Mouse (Mus musculus): Measurements from ENCODE around the gene Lrmp. TPM values are rescaled to one million over a fixed set of nuclear protein-coding genes. Genes with fewer than 3 reads are reported as not detected.

Gene Lrmp
- total RNA-seq, 1 experiment from 2014 or later: 4.9 TPM

DNA sequence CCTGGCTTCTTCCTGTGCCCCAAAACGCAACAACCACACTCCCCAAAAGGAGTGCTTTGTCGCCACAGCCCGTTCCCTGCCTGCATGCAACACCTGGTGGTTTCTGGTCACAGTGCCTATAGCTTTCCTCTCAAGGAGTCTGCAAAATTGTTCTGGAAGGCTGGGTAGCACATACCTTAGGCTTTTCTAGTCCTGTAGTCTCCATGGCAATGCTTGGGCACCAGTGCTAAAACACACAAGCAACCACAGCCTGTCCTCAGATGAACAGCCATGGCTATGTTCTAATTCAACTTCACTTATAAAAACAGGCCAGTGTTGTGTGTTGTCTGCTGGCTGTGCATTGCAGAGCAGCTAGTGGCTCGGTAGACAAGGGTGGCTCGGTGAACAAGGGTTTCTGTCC lies 21.4 kb downstream of the Lrmp start:
- DNase-seq: no peak

DNA sequence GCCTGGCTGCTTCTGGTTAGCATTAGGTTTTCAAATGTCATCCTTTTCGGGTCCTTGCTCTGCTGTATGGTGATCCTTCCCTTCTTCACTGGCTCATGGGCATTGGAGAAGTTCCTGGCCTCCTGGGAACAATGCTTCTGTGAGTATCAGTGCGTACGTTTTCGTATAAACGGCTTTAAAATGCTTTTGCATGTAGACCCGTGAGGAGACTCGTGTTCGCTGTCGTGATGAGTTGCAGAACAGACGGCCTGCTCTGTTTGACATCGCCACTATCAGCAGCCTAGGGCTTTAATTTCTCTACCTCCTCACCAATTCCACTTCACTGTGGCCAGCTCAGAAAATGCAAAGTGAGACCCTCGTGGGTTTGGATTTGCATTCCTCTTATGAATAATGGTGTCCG lies 23.8 kb downstream of the Lrmp start:
- DNase-seq: no peak

DNA sequence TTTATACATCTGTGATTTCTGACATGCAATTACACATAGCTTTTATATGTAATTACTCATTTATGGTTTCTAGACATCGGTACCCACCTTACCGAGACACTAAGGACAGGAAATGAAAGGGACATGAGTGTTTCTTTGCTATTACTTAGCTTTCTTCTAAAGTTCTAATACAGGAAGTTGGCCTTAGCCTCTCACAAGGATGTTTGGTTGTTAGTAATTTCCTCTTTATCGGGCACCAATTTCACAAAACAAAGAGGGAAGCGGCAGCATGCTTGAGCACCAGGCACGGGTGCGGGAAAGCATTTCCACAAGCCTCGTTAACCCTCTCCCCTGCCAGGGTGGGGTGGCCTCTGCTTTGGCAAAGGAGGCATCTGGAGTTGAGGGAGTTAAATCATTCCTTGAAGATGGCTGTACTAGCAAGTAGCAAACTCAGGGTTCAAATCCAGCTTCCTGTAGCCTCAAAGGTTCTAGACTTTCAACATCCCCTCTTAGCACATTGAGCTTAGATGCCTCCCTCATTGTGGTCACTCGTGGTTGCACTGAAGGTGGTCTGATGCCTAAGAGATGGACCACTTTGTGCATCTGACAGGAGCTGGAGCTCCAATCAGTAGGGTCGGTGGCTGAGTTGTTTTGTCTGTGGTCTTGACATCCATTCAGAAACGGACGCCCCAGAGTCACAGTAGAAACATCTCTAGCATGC lies 24.5 kb downstream of the Lrmp start:
- no peak for DNase-seq

DNA sequence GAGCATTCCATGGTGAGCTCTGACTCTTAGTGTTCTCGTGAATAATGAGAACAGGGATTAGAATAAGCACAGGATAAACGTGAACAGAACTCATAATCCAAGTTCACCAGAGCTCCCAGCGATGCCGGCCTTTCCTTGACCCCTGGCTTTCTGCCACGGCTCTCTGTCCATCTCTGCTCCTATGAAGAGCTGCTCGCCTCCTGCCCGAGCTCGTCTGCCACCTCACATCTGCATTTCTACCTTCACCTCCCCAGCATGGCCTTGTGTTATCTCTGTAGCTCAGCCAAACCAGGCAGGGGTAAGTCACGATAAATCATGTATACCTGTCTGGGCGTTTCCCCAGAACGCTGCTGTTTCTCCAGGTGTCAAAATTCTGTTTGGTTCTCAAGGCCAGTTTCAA lies 25.3 kb downstream of the Lrmp start:
- peak; percentile 36 for DNase-seq

DNA sequence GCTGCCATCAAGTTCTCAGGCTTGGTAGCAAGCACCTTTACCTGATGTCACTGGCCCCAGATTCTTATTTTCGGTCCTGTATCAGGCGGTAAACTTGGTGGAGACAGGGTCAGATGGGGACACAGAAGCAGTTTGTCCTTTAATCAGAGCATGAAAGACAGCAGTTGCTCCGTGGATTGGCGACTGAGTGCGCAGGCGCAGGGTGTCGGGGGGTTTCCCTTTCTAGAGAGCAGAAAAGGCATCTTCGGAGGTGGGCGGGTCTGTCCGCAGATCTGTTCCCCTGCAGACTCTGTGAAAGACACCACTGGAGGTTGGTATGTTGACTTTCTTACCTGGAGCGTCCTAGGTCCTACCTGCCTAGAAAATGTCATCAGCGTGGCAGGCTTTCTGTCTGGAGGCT lies 26.4 kb downstream of the Lrmp start:
- no peak for DNase-seq

DNA sequence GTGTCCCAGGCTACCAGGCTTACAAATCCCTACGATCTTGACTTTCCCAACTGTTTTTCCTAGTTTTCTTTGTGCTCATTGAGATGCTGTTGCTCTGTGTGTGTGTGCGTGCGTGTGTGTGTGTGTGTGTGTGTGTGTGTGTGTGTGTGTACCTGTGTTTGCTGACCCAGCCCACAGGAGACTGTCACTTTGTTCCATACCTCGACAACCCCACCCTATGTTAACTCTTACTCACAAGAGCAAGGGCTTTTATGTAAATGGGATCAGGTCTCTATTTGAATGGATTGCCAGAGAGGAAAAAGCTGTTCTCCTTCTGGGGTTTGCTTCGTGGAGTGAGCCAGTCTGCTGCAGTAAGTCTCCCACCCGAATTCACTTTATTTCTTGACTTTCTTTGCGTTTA lies 29.7 kb downstream of the Lrmp start:
- DNase-seq: no peak

DNA sequence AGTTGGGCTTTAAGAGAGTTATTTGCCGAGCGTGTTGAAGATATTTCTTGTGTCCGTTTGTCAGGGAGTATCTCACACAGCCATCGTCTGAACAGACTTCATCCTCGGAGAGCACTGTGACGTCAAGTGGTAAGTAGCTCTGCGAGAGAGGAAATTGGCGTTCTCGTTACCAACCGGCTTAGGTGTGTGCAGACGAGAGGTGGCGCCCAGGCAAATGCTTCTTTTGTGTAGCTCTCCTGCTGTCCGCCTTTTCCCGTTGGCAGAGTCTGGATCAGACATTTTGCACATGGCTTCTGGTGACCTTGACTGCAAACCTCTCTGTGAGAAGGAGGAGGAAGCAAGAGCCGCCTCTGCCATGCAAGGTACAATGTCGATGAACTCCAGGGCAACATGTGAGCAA lies 32.3 kb downstream of the Lrmp start:
- DNase-seq: no peak

DNA sequence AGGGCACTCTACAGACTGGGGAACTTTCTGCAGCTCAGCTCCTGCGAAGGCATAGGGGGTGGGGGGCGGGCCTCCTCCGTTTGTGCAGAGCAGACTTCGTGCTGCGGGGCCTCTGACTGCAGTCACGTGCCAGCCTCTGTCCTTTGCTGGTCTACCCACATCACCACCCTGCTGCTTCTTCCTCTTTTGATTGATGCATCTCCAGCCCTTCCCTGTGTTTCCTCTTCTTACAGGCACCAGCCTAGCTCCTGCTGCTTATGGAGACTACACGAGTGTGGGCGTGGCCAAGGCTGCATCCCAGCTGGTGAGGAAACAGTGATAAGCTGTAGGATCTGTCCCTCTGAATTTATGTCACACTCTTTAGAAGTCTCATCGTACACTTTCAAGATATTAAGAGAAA lies 33.6 kb downstream of the Lrmp start:
- DNase-seq: no peak

DNA sequence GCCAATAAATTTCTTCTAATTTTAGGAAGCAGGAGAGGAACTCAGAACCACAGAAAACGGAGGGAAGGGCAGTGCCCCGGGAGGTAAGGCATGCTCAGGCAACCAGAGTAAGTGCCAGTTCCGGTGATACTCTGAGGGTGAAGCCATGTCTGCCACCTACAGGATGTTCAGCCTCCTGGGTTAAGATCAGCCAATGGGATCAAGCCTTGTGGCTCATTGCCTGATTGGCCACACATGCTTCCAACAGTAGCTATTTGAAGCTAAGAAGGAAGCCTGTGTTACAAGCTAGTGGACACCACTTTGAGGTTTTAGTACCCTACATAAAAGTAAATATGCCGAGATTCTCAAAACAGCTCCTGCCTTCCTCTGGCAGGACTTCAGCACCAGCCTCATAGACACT lies 43.2 kb downstream of the Lrmp start:
- no peak for DNase-seq

DNA sequence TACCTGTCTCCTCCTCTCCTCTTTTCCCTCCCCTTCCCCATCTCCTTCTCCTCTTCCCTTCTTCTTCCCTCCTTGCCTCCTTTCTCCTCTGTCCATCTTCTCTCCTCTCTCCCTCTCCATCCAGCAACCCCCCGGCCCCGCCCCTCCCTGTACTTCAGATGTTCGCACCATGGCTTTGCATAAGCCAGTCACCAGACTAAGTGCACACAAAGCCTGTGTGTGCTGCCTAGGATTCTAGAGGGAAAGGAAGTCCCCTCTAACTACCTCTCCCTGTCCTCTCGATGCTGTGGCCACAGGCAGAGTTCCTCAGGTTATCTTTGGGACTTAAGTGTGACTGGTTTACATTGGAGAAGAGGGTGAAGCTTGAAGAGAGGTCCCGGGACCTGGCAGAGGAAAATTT lies 45.1 kb downstream of the Lrmp start:
- no peak for DNase-seq

DNA sequence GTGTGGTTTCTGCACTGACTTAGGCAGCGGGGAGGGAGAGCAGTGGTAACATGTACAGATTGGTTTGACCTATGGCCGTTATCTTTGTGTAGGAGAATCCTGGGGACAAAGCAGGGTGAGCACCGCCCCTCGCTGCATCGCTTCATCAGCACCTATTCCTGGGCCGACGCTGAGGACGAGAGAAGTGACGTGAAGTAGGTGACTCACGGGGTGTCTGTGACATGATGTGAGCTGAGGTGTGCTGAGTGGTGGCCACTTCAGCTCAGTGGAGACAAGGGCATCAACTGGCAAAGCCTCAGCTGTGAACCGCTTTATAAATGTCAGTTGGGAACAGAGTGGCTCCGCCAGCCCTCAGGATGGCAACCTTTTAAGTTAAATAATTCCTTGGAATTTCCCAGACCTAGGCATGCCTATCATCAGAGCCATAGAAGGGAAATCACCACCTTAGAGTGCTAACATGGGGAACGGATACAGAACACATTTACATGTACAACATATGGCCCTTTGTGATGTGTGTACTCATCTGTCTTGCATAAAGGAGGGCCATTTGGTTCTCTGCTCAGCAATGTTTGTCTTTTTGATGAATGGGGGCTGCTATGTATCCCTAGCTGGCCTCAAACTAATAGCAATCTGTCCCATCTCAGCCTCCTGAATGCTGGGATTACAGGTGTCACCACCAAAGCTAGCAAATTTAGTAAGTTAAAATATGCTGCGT lies 56.6 kb downstream of the Lrmp start:
- no peak for DNase-seq

DNA sequence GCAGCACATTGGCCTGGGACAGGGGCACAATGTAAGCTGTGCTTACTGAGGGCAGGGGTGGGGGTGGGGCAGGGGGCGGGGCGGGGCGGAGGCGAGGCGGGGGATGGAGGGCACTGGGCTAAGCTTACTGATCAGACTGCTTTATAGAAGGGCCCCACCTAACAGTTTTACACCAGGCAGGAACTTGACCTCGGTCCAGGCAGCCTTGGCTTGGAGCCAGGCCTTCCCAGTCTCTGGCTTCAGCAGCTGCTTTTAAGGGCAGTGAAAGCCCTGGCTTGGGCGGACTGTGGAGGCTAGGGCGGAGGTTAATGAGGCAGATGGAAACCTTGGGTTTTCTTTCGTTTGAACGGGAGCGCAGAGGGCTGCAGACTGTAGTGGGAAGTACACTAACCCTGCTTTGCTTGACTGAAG lies 58.3 kb downstream of the Lrmp start:
- DNase-seq: peak; percentile 91

DNA sequence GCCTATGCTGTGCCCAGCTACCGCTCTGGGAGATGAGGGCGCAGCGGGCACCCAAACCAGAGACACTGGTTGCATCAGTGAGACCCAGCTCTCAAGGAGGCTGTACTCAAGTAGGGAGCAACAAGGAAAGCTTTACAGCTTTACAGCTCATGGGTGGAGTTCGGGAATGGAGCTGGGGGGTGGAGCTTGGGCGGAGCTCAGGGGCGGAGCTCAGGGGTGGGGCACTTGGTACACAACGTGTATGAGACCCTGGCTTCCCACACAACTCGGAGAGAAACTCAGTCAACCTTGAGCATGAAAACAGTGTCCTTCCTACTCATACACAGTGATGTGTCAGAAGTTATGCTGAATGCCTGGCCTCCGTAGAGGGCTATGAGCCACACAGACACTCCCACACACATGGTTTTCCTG lies 60.1 kb downstream of the Lrmp start:
- DNase-seq: peak; percentile 70

DNA sequence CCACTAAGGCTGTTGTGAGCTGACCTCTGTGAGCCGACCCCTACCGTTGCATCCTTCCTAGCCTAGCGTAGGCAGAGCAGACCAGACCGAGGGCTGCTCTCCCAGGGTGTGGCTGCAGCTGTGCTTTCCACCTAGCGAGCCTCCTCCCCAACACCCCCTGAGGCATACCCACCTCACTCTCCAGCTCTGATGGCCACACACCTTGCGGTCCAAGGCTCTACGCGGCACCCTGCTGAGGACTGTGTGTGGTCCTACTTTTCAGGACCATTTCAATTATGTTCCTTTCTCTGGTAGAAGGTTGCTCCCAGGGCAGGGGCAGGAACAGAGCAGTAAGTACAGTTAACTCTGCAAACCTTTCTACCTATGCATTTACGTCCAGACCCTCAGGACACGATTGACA lies 61.0 kb downstream of the Lrmp start:
- DNase-seq: no peak

DNA sequence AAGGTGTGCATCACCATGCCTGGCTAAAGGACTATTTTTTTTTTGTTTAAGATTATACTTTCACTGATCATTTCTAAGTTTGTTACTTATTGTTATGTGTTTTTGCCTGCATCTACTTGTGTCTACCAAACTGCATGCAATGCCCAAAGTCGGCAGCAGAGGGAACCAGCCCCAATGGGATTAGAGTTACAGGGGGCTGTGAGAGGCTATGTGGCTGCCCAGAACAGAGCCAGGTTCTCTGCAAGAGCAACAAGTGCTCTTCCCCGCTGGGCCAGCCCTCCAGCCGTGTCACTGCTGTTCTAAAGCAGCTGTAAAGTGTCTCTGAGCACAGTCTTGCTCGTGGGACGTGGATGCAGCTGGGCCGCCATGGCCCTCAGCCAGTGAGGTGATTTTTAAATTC lies 64.2 kb downstream of the Lrmp start:
- peak; percentile 63 for DNase-seq

DNA sequence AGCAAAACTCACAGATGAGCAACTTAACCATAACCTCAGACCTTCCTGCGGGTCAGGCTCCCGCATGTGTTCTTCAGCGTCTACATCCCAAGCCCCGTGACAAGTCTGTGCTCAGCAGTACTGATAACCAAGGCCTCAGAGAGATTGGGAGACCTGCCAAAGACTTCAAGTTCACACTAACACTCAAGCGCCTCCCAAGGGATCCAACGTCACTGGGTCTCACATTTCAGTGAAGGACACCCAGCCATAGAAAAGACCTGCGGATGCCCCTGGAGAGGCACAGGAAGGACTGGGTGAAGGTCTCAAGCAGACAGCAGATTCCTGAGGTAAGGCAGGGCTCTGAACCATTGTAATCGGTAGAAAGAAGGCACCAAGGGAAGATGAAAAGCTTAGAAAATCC lies 66.6 kb downstream of the Lrmp start:
- peak; percentile 32 for DNase-seq

DNA sequence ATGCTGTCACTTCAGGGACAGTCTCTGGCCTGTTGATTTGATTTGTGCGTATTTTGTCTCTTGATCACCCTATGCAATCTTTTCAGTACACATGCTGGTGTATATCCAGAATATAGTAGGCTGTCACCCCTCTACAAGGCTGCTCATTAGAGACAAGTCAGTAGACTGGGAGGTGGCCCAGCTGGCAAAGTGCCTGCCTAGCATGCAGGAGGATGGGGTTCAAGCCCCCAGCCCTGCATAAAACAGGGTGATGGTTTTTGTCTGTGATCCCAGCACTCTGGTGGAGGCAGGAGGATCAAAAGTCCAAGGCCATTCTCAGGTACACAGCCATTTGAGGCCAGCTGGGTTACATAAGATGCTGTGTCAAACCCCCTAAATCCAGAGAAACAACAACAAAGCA lies 70.6 kb downstream of the Lrmp start:
- DNase-seq: no peak

DNA sequence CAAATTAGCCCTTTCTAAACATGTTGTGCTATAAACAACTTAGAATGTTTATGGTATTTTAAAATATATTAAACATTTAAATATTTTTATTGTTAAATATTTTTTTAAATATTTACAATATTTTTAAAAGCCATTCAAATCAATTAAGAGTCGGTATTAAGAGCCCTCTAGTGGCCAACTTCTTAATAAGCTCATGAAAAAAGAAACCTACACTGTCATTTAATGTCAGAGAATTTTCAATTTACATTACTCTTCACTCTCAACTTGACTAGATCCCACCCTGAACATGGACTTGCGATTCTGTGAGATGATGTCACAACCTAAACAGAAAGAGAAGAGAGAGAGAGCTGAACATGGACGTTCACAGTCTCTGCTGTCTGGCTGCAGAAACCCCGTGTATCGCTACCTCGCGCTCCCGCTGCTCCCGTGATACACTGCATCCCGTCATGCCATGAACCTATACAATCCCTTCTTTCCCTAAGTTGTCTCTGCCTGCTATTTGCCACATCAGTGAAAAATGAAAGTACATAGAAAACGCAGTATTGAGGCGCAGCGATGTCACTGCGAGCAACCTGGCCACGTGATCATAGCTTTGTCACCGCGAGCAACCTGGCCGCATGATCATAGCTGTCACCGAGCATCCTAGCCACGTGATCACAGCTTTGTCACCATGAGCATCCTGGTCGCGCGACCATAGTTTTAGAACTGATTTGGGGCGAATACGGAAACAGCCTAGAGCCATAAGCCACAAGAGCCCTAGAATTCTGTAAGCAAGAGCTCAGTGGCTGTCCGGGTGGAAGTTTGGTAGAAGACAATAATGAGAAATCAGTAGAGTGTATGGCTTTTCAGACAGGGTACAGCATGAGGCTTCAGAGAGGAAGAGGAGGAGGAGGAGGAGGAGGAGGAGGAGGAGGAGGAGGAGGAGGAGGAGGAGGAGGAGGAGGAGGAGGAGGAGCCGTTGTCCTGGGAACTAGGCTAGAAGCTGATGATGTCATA lies 71.9 kb downstream of the Lrmp start:
- no peak for DNase-seq

DNA sequence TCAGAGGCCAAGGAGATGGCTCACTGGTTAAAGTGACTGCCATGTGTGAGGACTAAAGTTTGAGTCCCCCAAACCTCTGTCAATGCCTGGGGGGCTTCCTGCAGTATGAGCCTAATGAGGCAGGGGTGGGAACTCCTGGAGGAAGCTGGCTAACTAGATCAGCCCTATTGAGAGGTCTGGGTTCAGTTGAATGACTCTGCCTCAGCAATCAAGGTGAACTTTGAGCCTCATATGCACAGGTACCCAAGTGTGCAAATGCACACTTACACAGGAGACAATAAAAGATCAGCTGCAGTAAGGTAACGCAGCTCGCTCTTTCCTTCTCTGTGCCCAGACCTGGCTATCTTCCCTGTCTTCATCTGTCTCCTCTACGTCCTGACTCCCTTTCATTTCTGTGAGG lies 77.6 kb downstream of the Lrmp start:
- no peak for DNase-seq

DNA sequence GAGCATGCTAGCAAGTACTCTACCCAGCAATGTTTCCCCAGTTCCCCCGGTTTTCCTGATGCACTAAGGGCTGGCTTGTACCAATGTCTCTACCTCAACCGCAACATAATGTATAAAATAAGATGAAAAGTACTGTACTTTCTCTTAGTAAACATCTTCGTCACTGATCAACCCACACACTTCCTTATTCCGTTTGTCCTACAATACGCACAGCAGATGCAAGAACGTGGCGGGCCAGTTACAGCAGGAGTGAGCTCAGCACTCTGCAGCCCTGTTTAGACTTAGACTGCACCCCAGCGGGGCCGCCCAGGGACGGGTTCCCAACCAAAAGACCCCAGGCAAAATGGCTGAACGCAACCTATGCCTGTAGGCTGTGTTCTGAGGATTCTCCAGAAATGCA lies 78.0 kb downstream of the Lrmp start:
- no peak for DNase-seq

DNA sequence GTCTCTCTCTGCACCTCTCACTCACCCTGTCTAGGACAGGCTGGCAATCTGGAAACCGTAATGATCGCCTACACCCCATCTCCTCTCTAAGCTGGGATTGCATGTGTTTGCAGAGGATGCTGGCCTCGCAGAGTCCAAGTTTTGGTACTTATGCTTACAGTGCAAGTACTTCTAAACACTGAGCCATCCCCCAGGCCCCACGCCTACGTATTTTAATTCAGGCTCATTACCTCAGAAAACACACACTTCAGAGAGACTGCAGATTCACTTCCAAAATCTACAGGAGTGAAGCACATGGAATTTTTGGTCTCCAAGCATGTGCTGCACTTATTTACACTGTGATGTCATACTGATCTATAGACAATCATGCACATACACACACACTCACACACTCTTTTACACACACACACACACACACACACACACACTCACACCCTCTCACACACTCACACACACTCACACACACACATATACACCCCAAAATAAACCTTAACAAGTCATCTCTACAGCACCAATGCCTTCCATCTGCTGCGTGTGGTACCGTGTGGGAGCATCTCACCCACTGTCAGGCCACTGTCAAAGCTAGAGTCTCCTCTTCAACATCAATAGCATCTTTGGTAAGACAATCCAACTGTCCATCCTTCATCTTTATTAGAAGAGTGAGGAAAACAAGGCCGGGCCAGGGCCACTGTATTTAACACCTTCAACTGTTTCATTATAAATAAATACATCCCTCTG lies 82.7 kb downstream of the Lrmp start:
- no peak for DNase-seq

DNA sequence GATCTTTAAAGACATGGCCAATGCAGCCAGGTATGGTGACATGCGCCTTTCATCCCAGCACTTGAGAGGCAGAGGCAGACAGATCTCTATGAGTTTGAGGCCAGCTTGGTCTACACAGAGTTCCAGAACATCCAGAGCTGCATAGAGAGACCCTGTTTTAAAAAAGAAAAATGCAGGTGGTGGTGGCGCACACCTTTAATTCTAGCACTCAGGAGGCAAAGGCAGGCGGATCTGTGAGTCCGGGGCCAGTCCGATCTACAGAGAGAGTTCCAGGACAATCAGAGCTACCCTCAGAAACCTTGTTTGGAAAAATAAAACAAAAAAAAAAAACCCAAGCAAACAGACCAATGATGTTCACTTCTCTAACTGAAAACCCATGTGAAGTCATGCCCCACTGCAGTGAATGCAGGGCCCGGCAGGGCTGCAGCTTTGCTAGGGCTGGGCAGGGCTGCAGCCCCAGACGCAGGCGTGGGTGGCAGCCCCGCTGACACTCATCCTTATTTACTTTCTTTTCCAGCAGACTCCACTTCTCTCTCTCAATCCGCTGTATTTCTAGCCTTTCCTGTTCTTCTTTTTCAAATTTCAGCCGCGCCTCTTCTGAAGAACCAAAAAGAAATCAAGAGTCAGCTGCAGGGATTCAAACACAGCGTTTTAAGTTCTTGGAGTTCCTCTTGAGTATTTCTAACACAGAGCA lies 87.1 kb downstream of the Lrmp start:
- DNase-seq: no peak
